Mouse (Mus musculus): ENCODE results near the gene Tppp3.
A peak's percentile ranks its signal among the peaks of the same experiment; 100 is the strongest.

Tppp3 gene

DNA sequence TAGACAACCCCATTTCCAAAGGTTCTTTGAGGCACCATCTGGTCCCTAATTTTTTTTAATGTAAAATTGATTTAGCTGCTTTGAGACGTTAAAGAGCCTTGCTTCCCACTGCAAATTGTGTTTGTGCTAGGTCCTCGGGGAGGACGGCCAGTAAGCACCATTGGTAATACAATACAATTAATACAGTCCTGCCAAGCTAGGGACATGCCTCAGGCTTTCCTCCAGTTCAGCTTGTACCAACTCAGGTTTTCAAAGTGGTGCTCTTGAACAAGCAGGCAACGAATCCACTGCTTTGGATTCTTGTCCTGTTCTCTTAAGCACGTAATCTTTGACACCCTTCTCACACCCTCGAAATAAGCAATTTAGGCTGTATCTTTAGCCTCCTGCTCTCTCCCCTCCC, 38.3 kb downstream of the Tppp3 start:
- peaks cover 38% of the 10 kb centered on the region for H3K4me1 ChIP-seq (replicated peaks; ENCODE audit: low read depth, low read length)
- no peaks in the 10 kb centered on the region for H3K36me3 ChIP-seq (ENCODE audit: insufficient read depth, low read length)
- H3K4me3 ChIP-seq (replicated peaks; ENCODE audit: low read length): no peak overlapping the region
- H3K9me3 ChIP-seq (ENCODE audit: low read length): no peaks in the 10 kb centered on the region
- TF ChIP-seq NANOG (IDR thresholded peaks at IDR 0.05; ENCODE audit: borderline replicate concordance, low read length) (no peak), POU5F1 (IDR thresholded peaks at IDR 0.05; ENCODE audit: borderline replicate concordance, low read length) (no peak)
- H3K27me3 ChIP-seq (ENCODE audit: insufficient read depth, low read length): 0 out of 2 replicates have a peak, but pooled peaks cover 4% of the 10 kb centered on the region

DNA sequence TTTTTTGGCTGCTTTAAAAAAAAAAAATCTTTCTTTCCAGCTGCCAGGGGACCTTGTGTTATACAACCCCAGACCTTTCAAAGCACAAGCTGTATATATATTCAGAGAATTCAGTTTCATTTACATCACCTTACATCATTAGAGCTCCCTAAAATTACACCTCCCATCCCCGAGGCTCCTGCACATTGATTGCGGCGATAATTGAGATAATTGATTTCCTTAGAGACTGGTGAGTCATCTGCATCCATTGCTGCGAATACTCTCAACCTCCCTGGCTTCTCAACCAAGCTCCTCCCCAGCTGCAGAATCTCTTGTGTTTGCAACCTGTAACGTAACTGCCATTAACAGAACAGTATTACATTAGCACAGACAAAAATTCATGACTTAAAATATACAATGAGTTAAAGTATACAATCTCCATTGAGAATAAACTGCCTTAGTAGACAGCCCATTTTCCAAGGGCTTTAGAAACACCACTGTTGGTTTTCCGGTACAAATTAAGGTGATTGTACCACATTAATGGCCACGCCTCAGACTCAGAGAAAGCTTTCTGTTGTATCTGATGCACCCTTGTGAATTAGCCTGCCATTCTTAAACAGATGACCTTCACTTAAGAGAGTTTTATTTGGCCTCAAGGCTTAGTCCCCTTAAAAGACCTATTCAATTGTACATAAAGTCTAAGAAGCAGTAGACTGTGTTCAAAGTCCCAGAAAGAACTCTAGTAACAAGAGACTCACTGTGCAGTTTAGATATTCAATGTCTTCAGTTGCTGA, 39.4 kb downstream of the Tppp3 start:
- Histone ChIP-seq H3K36me3 (ENCODE audit: insufficient read depth, low read length) (no peaks in the 10 kb centered on the region), H3K27me3 (ENCODE audit: insufficient read depth, low read length) (0 out of 2 replicates have a peak, but pooled peaks cover 4% of the 10 kb centered on the region), H3K4me3 (replicated peaks; ENCODE audit: low read length) (no peak overlapping the region), H3K9me3 (ENCODE audit: low read length) (no peaks in the 10 kb centered on the region), H3K4me1 (replicated peaks; ENCODE audit: low read depth, low read length) (peaks cover 38% of the 10 kb centered on the region)
- no peak for TF ChIP-seq CTCF (conservative IDR thresholded peaks at IDR 0.05; ENCODE audit: low read length)
- peak; percentile 30; the same call in 1 of the 2 replicates for TF ChIP-seq NANOG (IDR thresholded peaks at IDR 0.05; ENCODE audit: borderline replicate concordance, low read length)

DNA sequence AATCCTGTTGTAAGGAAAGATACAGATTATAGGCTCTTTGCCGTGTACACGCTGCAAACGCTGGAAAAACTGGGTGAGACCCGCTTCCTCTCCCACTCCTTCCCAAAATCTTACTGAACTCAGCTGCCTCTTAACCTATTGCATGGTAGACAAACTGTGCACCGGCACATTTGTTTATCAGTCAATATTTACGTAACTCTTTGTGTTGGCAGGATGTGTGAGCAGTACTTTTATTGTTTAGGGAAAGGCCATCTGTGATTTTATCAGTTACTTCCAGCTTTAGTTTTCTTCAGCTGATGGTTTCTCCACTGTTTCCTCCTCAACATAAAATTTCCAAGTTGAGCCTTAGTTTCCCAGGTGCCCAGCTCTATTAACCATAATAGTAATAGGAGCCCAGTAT, 44.4 kb downstream of the Tppp3 start:
- no peaks in the 10 kb centered on the region for H3K9me3 ChIP-seq (ENCODE audit: low read length)
- TF ChIP-seq POU5F1 (IDR thresholded peaks at IDR 0.05; ENCODE audit: borderline replicate concordance, low read length) (no peak), CTCF (conservative IDR thresholded peaks at IDR 0.05; ENCODE audit: low read length) (no peak), NANOG (IDR thresholded peaks at IDR 0.05; ENCODE audit: borderline replicate concordance, low read length) (no peak)

DNA sequence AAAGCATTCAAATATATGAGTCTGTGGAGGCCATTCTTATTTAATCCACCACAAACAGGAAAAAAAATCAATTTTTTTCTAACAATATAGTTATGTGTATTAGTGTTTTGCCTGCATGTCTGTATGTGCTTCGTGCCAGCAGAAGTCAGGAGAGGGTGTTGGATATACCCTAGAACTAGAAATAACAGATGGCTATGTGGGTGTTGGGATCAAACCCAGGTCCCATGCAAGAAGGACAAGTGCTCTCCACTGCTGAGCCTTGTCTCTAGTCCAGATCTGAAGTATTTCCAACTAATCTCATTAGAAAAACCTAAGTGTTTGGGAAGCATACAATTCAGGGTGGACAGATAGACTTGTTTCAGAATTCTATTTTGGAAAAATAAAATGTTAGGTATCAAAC, 49.3 kb downstream of the Tppp3 start:
- TF ChIP-seq POU5F1 (IDR thresholded peaks at IDR 0.05; ENCODE audit: borderline replicate concordance, low read length) (no peak), NANOG (IDR thresholded peaks at IDR 0.05; ENCODE audit: borderline replicate concordance, low read length) (no peak), CTCF (conservative IDR thresholded peaks at IDR 0.05; ENCODE audit: low read length) (no peak)

More for the DNA sequence above, 44.4 kb downstream of the Tppp3 start:
- no peaks in the 10 kb centered on the region for H3K27me3 ChIP-seq (ENCODE audit: insufficient read depth, low read length)
- no peaks in the 10 kb centered on the region for H3K36me3 ChIP-seq (ENCODE audit: insufficient read depth, low read length)
- H3K4me1 ChIP-seq (replicated peaks; ENCODE audit: low read depth, low read length): peaks cover 14% of the 10 kb centered on the region
- H3K4me3 ChIP-seq (replicated peaks; ENCODE audit: low read length): no peak overlapping the region

DNA sequence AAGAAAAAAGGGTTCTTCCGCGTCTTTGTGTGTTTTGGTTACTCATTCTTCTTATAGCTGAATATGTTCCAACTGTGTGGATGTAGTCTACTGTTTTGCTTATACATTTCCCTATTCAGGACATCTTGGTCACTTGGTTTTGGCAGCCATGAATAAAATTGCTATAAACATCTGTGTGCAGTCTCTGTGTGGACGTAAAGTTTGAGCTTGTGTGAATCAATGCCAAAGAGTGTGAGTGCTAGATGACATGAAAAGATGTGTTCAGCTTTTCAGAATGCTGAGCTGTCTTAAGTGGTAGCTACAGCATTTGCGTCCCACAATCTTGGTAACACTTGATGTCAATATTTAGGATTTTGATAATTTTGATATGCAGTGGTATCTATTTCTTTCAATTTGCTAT, 51.5 kb downstream of the Tppp3 start:
- H3K4me1 ChIP-seq (replicated peaks; ENCODE audit: low read depth, low read length): peaks cover 6% of the 10 kb centered on the region
- no peak overlapping the region for H3K4me3 ChIP-seq (replicated peaks; ENCODE audit: low read length)
- H3K36me3 ChIP-seq (ENCODE audit: insufficient read depth, low read length): no peaks in the 10 kb centered on the region
- H3K27me3 ChIP-seq (ENCODE audit: insufficient read depth, low read length): 0 out of 2 replicates have a peak, but pooled peaks cover 3% of the 10 kb centered on the region
- peaks cover 5% of the 10 kb centered on the region for H3K9me3 ChIP-seq (ENCODE audit: low read length)
- no peak for TF ChIP-seq NANOG (IDR thresholded peaks at IDR 0.05; ENCODE audit: borderline replicate concordance, low read length)
- TF ChIP-seq POU5F1 (IDR thresholded peaks at IDR 0.05; ENCODE audit: borderline replicate concordance, low read length): no peak
- no peak for TF ChIP-seq CTCF (conservative IDR thresholded peaks at IDR 0.05; ENCODE audit: low read length)

More for the DNA sequence above, 49.3 kb downstream of the Tppp3 start:
- no peak overlapping the region for H3K4me3 ChIP-seq (replicated peaks; ENCODE audit: low read length)
- peaks cover 2% of the 10 kb centered on the region for H3K9me3 ChIP-seq (ENCODE audit: low read length)
- peaks cover 6% of the 10 kb centered on the region for H3K4me1 ChIP-seq (replicated peaks; ENCODE audit: low read depth, low read length)
- no peaks in the 10 kb centered on the region for H3K36me3 ChIP-seq (ENCODE audit: insufficient read depth, low read length)
- H3K27me3 ChIP-seq (ENCODE audit: insufficient read depth, low read length): no peaks in the 10 kb centered on the region

DNA sequence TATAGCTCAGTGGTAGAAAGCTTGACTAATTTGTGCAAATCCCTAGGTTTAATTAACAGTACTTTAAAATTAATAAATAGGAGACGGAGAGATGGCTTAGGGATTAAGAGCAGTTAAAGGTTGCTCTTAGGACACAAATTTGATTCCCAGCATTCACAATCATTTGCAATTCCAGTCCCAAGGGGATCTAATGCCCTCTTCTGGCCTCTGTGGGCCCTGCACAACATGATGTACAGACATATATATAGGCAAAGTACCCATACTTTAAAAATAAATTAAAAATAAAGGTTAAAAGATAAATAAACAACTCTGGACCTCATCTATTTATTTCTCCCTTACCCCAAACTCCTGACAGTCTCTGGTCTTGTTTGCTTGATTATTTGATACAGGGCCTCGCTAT, 52.3 kb downstream of the Tppp3 start:
- H3K36me3 ChIP-seq (ENCODE audit: insufficient read depth, low read length): no peaks in the 10 kb centered on the region

More for the DNA sequence above, 52.3 kb downstream of the Tppp3 start:
- H3K4me1 ChIP-seq (replicated peaks; ENCODE audit: low read depth, low read length): peaks cover 10% of the 10 kb centered on the region
- TF ChIP-seq NANOG (IDR thresholded peaks at IDR 0.05; ENCODE audit: borderline replicate concordance, low read length) (no peak), POU5F1 (IDR thresholded peaks at IDR 0.05; ENCODE audit: borderline replicate concordance, low read length) (no peak), CTCF (conservative IDR thresholded peaks at IDR 0.05; ENCODE audit: low read length) (peak; percentile 50)
- H3K4me3 ChIP-seq (replicated peaks; ENCODE audit: low read length): no peak overlapping the region
- H3K9me3 ChIP-seq (ENCODE audit: low read length): peaks cover 5% of the 10 kb centered on the region
- H3K27me3 ChIP-seq (ENCODE audit: insufficient read depth, low read length): peaks cover 7% of the 10 kb centered on the region

Measured in E14TG2a.4 (cell line).